Mouse (Mus musculus) CH12.LX (cell line): ENCODE measurements at regions not wholly inside any gene's neighbourhood (a gene's known extent, or its start where the extent isn't known, plus 50 kb on each side); places are given as distances from the start of the nearest gene placed in this dataset.
A peak's percentile ranks its signal among the peaks of the same experiment; 100 is the strongest.

ENCODE experiments used
- DNase-seq: peaks from one replicate; pipeline ENCODE4 v3.0.0-alpha.2; 2013; ENCODE audit errors: extremely low read depth
- H3K27ac ChIP-seq: 2 replicates; pipeline ENCODE4 v1.5.1; 2012; ENCODE audit warnings: low read depth, mild to moderate bottlenecking, control low read depth, moderate library complexity; ENCODE audit not compliant: insufficient read depth
- H3K27me3 ChIP-seq: replicated peaks from 2 replicates; pipeline ENCODE3; 2012; ENCODE audit warnings: inconsistent platforms
- H3K36me3 ChIP-seq, 2 experiments: replicated peaks in 1 of 2; 2 replicates each; pipeline versions ENCODE3 to v1.6.1; 2012; ENCODE audit warnings: inconsistent platforms in 1 of 2, low read length in 1 of 2, mild to moderate bottlenecking in 1 of 2, mixed read lengths in 1 of 2, moderate library complexity in 1 of 2; ENCODE audit not compliant: control insufficient read depth in 1 of 2, insufficient read depth in 1 of 2
- H3K4me1 ChIP-seq, 2 experiments: 2 replicates each; pipeline ENCODE4 v1.6.1; 2012; ENCODE audit warnings: inconsistent platforms in 1 of 2, moderate library complexity in 1 of 2; ENCODE audit not compliant: insufficient read depth in 2 of 2, control insufficient read depth in 1 of 2
- H3K4me2 ChIP-seq: 2 replicates; pipeline ENCODE4 v1.6.1; 2012; ENCODE audit warnings: low read depth, mild to moderate bottlenecking, control low read depth; ENCODE audit not compliant: poor library complexity, insufficient read depth, severe bottlenecking
- H3K4me3 ChIP-seq, 3 experiments: fragments of 150-350 bp in 1 of 3; sonication (generic) in 1 of 3; replicated peaks in 1 of 3; 2 replicates each; pipeline versions ENCODE3 to v1.5.1; 2011 to 2012; ENCODE audit warnings: low read depth in 2 of 3, low read length in 2 of 3, mild to moderate bottlenecking in 2 of 3, moderate library complexity in 2 of 3, control low read depth in 1 of 3, improper control_type of control experiment in 1 of 3, inconsistent platforms in 1 of 3, mixed read lengths in 1 of 3; ENCODE audit not compliant: poor library complexity in 1 of 3
- H3K79me2 ChIP-seq: replicated peaks from 2 replicates; pipeline ENCODE4 v1.6.1; 2012; ENCODE audit warnings: mild to moderate bottlenecking, moderate library complexity; ENCODE audit not compliant: control insufficient read depth, poor library complexity, insufficient read depth, severe bottlenecking; ENCODE audit errors: extremely low read depth
- H3K9ac ChIP-seq: 2 replicates; pipeline ENCODE4 v1.6.1; 2012; ENCODE audit warnings: low read depth, mild to moderate bottlenecking, control low read depth, moderate library complexity; ENCODE audit not compliant: insufficient read depth
- H3K9me3 ChIP-seq: replicated peaks from 2 replicates; pipeline ENCODE3; 2012; ENCODE audit warnings: low read length, inconsistent platforms, mixed read lengths
- BHLHE40 ChIP-seq: IDR thresholded peaks from 2 replicates; pipeline ENCODE4 v1.6.1; 2011; ENCODE audit warnings: mild to moderate bottlenecking, low read depth, low read length, improper control_type of control experiment
- CHD2 ChIP-seq: IDR thresholded peaks from 2 replicates; pipeline ENCODE4 v1.6.1; 2011; ENCODE audit warnings: low read length, improper control_type of control experiment
- CTCF ChIP-seq, 2 experiments: IDR thresholded peaks in 1 of 2; conservative IDR thresholded peaks in 1 of 2; 2 replicates each; pipeline ENCODE4 v1.5.1; 2011 to 2012; ENCODE audit warnings: low read depth in 2 of 2, low read length in 2 of 2, improper control_type of control experiment in 1 of 2, inconsistent platforms in 1 of 2, mild to moderate bottlenecking in 1 of 2, moderate library complexity in 1 of 2
- EP300 ChIP-seq: IDR thresholded peaks from 2 replicates; pipeline ENCODE4 v1.6.1; 2011; ENCODE audit warnings: low read length, improper control_type of control experiment
- ETS1 ChIP-seq: conservative IDR thresholded peaks from 2 replicates; pipeline ENCODE4 v1.6.1; 2012; ENCODE audit warnings: low read depth, mild to moderate bottlenecking, inconsistent platforms, low read length, improper control_type of control experiment, moderate library complexity
- GABPA ChIP-seq: IDR thresholded peaks from 2 replicates; pipeline ENCODE4 v1.6.1; 2012; ENCODE audit warnings: low read depth, low read length, improper control_type of control experiment, inconsistent platforms; ENCODE audit not compliant: insufficient replicate concordance
- IRF4 ChIP-seq: IDR thresholded peaks from 2 replicates; pipeline ENCODE4 v1.6.1; 2014; ENCODE audit warnings: low read depth, mild to moderate bottlenecking, inconsistent platforms, low read length, improper control_type of control experiment
- JUN ChIP-seq: IDR thresholded peaks from 2 replicates; pipeline ENCODE4 v1.6.1; 2011; ENCODE audit warnings: low read depth, mild to moderate bottlenecking, low read length, improper control_type of control experiment, moderate library complexity; ENCODE audit not compliant: insufficient read depth
- MAX ChIP-seq: IDR thresholded peaks from 2 replicates; pipeline ENCODE4 v1.6.1; 2011; ENCODE audit warnings: low read length, improper control_type of control experiment
- MEF2A ChIP-seq: IDR thresholded peaks from 2 replicates; pipeline ENCODE4 v1.6.1; 2014; ENCODE audit warnings: low read depth, mild to moderate bottlenecking, inconsistent platforms, low read length, improper control_type of control experiment, borderline replicate concordance
- POLR2AphosphoS2 ChIP-seq: IDR thresholded peaks from 2 replicates; pipeline ENCODE4 v1.6.1; 2011; ENCODE audit warnings: low read depth, low read length, improper control_type of control experiment
- RAD21 ChIP-seq: IDR thresholded peaks from 2 replicates; pipeline ENCODE4 v1.6.1; 2011; ENCODE audit warnings: low read depth, mild to moderate bottlenecking, low read length, improper control_type of control experiment, moderate library complexity
- SIN3A ChIP-seq: IDR thresholded peaks from 2 replicates; pipeline ENCODE4 v1.6.1; 2012; ENCODE audit warnings: low read length, improper control_type of control experiment, inconsistent platforms
- SMC3 ChIP-seq: IDR thresholded peaks from 2 replicates; pipeline ENCODE4 v1.6.1; 2011; ENCODE audit warnings: low read depth, low read length, improper control_type of control experiment
- TBP ChIP-seq: conservative IDR thresholded peaks from 2 replicates; pipeline ENCODE4 v1.6.1; 2011; ENCODE audit warnings: low read depth, low read length, improper control_type of control experiment
- dilution Hi-C: fragments of 300-500 bp; cut with MboI; formaldehyde crosslinking; loops from 2 replicates; pipeline ENCODE4 v1.14.3; 2020; ENCODE audit warnings: low sequenced_read_pairs; ENCODE audit not compliant: extremely low pct_unique_long_range_greater_than_20kb, extremely low pct_ligation_motif_present
- in situ Hi-C: fragments of 300-500 bp; cut with MboI; formaldehyde crosslinking; loops from 3 replicates; pipeline ENCODE4 v1.14.3; 2019; ENCODE audit warnings: low sequenced_read_pairs, low pct_ligation_motif_present, low pct_unique_long_range_greater_than_20kb, mixed read lengths

GRCm38 (mm10) chr8:34269848-34270247 lies 158.3 kb upstream of the Gm10131 start:
- H3K4me3 ChIP-seq, result no peak overlapping the region
- in situ Hi-C loops (no loop called here), dilution Hi-C loops (no loop called here)

GRCm38 (mm10) chr8:34268806-34269520 lies 157.4 kb upstream of the Gm10131 start:
- no peaks in the 10 kb centered on the region for H3K9me3 ChIP-seq
- no peaks in the 10 kb centered on the region for H3K36me3 ChIP-seq
- no peak overlapping the region for H3K27ac ChIP-seq
- no peak overlapping the region for H3K9ac ChIP-seq
- H3K79me2 ChIP-seq, result no peaks in the 10 kb centered on the region
- TF ChIP-seq MAX, result no peak
- TF ChIP-seq CTCF (conservative IDR thresholded peaks at IDR 0.05 in 1 of 2, IDR thresholded peaks at IDR 0.05 in 1 of 2; ENCODE audit: low read depth in 2 of 2, low read length in 2 of 2), result peak in 1 of 2 experiments; percentile 55; a peak in 2 of 4 replicates
- TF ChIP-seq JUN, result no peak
- no peak for TF ChIP-seq EP300
- TF ChIP-seq POLR2AphosphoS2, result no peak
- TF ChIP-seq MEF2A, result no peak
- peak; percentile 26 for TF ChIP-seq RAD21
- TF ChIP-seq SIN3A, result no peak
- peak; percentile 33; the same call in 1 of the 2 replicates for TF ChIP-seq SMC3
- peak; percentile 6 for DNase-seq
- dilution Hi-C loops, result no loop called here
- no peak overlapping the region for H3K4me2 ChIP-seq
- H3K27me3 ChIP-seq, result no peaks in the 10 kb centered on the region
- no peaks in the 10 kb centered on the region for H3K4me1 ChIP-seq
- in situ Hi-C loops, result no loop called here
- no peak overlapping the region for H3K4me3 ChIP-seq

More at GRCm38 (mm10) chr8:34269848-34270247, 158.3 kb upstream of the Gm10131 start:
- H3K4me2 ChIP-seq, result no peak overlapping the region
- H3K4me1 ChIP-seq, result no peaks in the 10 kb centered on the region
- DNase-seq, result no peak
- H3K27ac ChIP-seq, result no peak overlapping the region
- no peak for TF ChIP-seq GABPA
- no peak for TF ChIP-seq CHD2
- no peaks in the 10 kb centered on the region for H3K27me3 ChIP-seq
- no peaks in the 10 kb centered on the region for H3K9me3 ChIP-seq
- H3K79me2 ChIP-seq, result no peaks in the 10 kb centered on the region
- no peaks in the 10 kb centered on the region for H3K36me3 ChIP-seq
- H3K9ac ChIP-seq, result no peak overlapping the region

- H3K4me3 ChIP-seq, result no peak overlapping the region
- H3K36me3 ChIP-seq, result no peaks in the 10 kb centered on the region
- no peaks in the 10 kb centered on the region for H3K4me1 ChIP-seq
- TF ChIP-seq ETS1 (no peak), TBP (no peak), BHLHE40 (no peak), IRF4 (no peak), EP300 (no peak)
- H3K9ac ChIP-seq, result no peak overlapping the region
- H3K9me3 ChIP-seq, result no peaks in the 10 kb centered on the region
- no peak overlapping the region for H3K27ac ChIP-seq
- H3K4me2 ChIP-seq, result no peak overlapping the region
- in situ Hi-C loops, result no loop called here
- no peaks in the 10 kb centered on the region for H3K79me2 ChIP-seq
- H3K27me3 ChIP-seq, result no peaks in the 10 kb centered on the region
- DNase-seq, result no peak
- dilution Hi-C loops, result no loop called here
Measured at GRCm38 (mm10) chr8:34254978-34255377, 143.4 kb upstream of the Gm10131 start.
